Mouse (Mus musculus) C2C12 (cell line): ENCODE measurements around the gene Iffo2.

Experiments used
- CTCF ChIP-seq: IDR thresholded peaks from one replicate; pipeline ENCODE4 v1.5.1; 2011; ENCODE audit not compliant: control insufficient read depth, insufficient read depth, insufficient read length
- MAX ChIP-seq: IDR thresholded peaks from one replicate; pipeline ENCODE4 v1.6.1; 2011; ENCODE audit warnings: mild to moderate bottlenecking, control low read depth
- MYOD1 ChIP-seq: IDR thresholded peaks from one replicate; pipeline ENCODE4 v1.6.1; 2011; ENCODE audit warnings: low read depth; ENCODE audit not compliant: control insufficient read depth, insufficient read length
- MYOG ChIP-seq: IDR thresholded peaks from one replicate; pipeline ENCODE4 v1.6.1; 2011; ENCODE audit not compliant: control insufficient read depth, insufficient read length; ENCODE audit errors: extremely low read depth

- TF ChIP-seq MYOD1, result no peak
- no peak for TF ChIP-seq CTCF
- TF ChIP-seq MYOG, result no peak
- no peak for TF ChIP-seq MAX
Observed at GRCm38 (mm10) chr4:139597286-139598284, 67.2 kb downstream of the Iffo2 start.
